Mouse (Mus musculus): Measurements from ENCODE around the gene Ripor2.

GRCm38 (mm10) chr13:24778026-24778425 lies 196.0 kb downstream of the Ripor2 start:
- TF ChIP-seq CTCF (IDR thresholded peaks at IDR 0.05; ENCODE audit: insufficient read depth, low read depth, low read length), result no peak
- no peak for TF ChIP-seq POLR2A (IDR thresholded peaks at IDR 0.05; ENCODE audit: insufficient read depth, low read depth, low read length)
